Mouse (Mus musculus) liver, adult 2 months (tissue): ENCODE results near the gene Pcsk2. TPM values are rescaled to one million over a fixed set of nuclear protein-coding genes. Genes with fewer than 3 reads are reported as not detected.

Source experiments
- DNase-seq: peaks from one replicate; pipeline ENCODE4 v3.0.0-alpha.2; 2011; ENCODE audit warnings: low read depth, low spot score; ENCODE audit errors: extremely low read depth
- H3K27ac ChIP-seq: fragments of 200-500 bp; replicated peaks from 2 replicates; pipeline ENCODE4 v1.5.1; 2012; ENCODE audit warnings: low read depth, mild to moderate bottlenecking, control low read depth, inconsistent platforms, low read length; ENCODE audit not compliant: insufficient read depth
- H3K27me3 ChIP-seq: fragments of 200-500 bp; 2 replicates; pipeline ENCODE4 v1.6.1; 2012; ENCODE audit warnings: mild to moderate bottlenecking, moderate library complexity, low read length, inconsistent platforms; ENCODE audit not compliant: control insufficient read depth, insufficient read depth
- H3K36me3 ChIP-seq: fragments of 200-500 bp; 2 replicates; pipeline ENCODE4 v1.6.1; 2012; ENCODE audit warnings: low read length, inconsistent platforms; ENCODE audit not compliant: control insufficient read depth, insufficient read depth
- H3K4me1 ChIP-seq: fragments of 200-500 bp; 2 replicates; pipeline ENCODE4 v1.6.1; 2011; ENCODE audit warnings: low read length; ENCODE audit not compliant: control insufficient read depth, insufficient read depth
- H3K4me3 ChIP-seq: fragments of 200-500 bp; 2 replicates; pipeline ENCODE4 v1.5.1; 2011; ENCODE audit warnings: low read depth, mild to moderate bottlenecking, control low read depth, low read length, moderate library complexity; ENCODE audit not compliant: insufficient read depth
- H3K79me2 ChIP-seq: fragments of 200-500 bp; 2 replicates; pipeline ENCODE4 v1.6.1; 2012; ENCODE audit warnings: inconsistent platforms, mild to moderate bottlenecking, low read length, moderate library complexity; ENCODE audit not compliant: control insufficient read depth, insufficient read depth
- H3K9ac ChIP-seq: fragments of 200-500 bp; 2 replicates; pipeline ENCODE4 v1.6.1; 2012; ENCODE audit warnings: low read depth, mild to moderate bottlenecking, control low read depth, inconsistent platforms, low read length
- CTCF ChIP-seq: fragments of 200-500 bp; IDR thresholded peaks from 2 replicates; pipeline ENCODE4 v1.5.1; 2011; ENCODE audit warnings: low read depth, low read length, control low read depth
- POLR2A ChIP-seq: fragments of 200-500 bp; IDR thresholded peaks from 2 replicates; pipeline ENCODE4 v1.6.1; 2011; ENCODE audit warnings: low read length, control low read depth; ENCODE audit not compliant: insufficient read depth; ENCODE audit errors: extremely low read depth
- WGBS: fragments of 180-500 bp; shearing (Covaris S2); methylation state at CpG from one replicate; pipeline ENCODE4 v1.1.7; 2018; 5-methylcytosine and 5-hydroxymethylcytosine counted together
- polyA plus RNA-seq: library from polyadenylated mRNA; depleted of rRNA; stranded (reverse); fragments of >200 nt; gene quantifications from 2 replicates; pipeline ENCODE4 v1.2.3, GENCODE M21; 2012
- total RNA-seq: library from RNA; depleted of rRNA; stranded (reverse); fragments of >200 nt; gene quantifications from 2 replicates; pipeline ENCODE4 v1.2.3, GENCODE M21; 2014

Pcsk2 gene
- total and polyA plus RNA-seq, 2 experiments = not detected

- Histone ChIP-seq H3K9ac (no peak overlapping the region), H3K27ac (no peak overlapping the region), H3K79me2 (no peaks in the 10 kb centered on the region), H3K4me1 (no peaks in the 10 kb centered on the region), H3K27me3 (0 out of 2 replicates have a peak, but pooled peaks cover 2% of the 10 kb centered on the region), H3K36me3 (no peaks in the 10 kb centered on the region), H3K4me3 (no peak overlapping the region)
- 81% methylated on average over 5 of the region's 5 CpGs for WGBS
- no peak for TF ChIP-seq CTCF
- no peak for TF ChIP-seq POLR2A
- no peak for DNase-seq
Observed at GRCm38 (mm10) chr2:143646001-143646400, 100.0 kb downstream of the Pcsk2 start.

- Histone ChIP-seq H3K79me2 (no peaks in the 10 kb centered on the region), H3K9ac (no peak overlapping the region), H3K4me1 (no peaks in the 10 kb centered on the region), H3K4me3 (no peak overlapping the region), H3K27ac (no peak overlapping the region), H3K27me3 (no peaks in the 10 kb centered on the region), H3K36me3 (no peaks in the 10 kb centered on the region)
- WGBS = 82% methylated on average over 4 of the region's 4 CpGs
- no peak for DNase-seq
- TF ChIP-seq POLR2A (no peak), CTCF (no peak)
Observed at GRCm38 (mm10) chr2:143654621-143655020, 108.7 kb downstream of the Pcsk2 start.

DNA sequence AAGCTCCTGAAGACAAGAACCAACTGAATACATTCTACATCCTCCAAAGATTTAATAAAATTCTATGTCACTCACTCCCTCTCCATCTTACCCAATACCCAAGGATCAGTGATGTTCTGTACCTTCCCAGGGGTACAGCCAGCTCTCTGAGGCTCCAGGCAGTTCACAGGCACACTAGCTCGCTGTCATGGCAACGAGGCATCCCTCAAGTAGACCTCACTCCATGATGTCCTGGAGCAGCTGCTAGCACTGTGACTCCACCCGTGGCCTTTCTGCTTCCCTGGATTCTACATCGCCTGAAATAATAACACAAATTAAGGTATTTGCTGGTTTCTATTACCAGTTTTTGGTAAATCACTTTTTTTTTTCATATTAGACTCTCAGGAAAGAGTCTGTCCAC lies 111.0 kb downstream of the Pcsk2 start:
- no peak for TF ChIP-seq POLR2A
- TF ChIP-seq CTCF = no peak
- no peaks in the 10 kb centered on the region for H3K4me1 ChIP-seq
- 64% methylated on average over 4 of the region's 4 CpGs for WGBS
- DNase-seq = no peak
- no peak overlapping the region for H3K4me3 ChIP-seq
- no peak overlapping the region for H3K27ac ChIP-seq
- no peaks in the 10 kb centered on the region for H3K27me3 ChIP-seq
- H3K9ac ChIP-seq = no peak overlapping the region
- no peaks in the 10 kb centered on the region for H3K79me2 ChIP-seq
- H3K36me3 ChIP-seq = no peaks in the 10 kb centered on the region

DNA sequence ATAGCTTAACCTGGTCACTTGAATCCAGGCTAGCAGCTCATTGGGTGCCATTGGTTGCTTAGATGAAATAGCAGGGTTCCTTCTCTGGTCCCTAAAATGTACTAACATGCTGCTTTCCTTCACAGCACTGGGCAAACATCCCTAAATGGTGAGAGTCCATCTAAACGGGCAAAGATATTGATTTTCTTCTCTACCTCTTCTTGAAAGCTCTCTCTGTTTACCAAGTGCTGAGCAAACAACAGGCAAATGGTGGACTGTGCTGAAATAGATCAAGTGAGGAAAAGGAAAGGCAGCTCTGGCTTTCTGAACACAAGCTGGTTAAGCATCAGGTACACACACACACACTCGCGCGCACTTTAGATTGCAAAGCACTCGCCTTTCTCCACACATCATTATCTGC lies 120.8 kb downstream of the Pcsk2 start:
- H3K36me3 ChIP-seq = no peaks in the 10 kb centered on the region
- H3K79me2 ChIP-seq = no peaks in the 10 kb centered on the region
- no peak overlapping the region for H3K4me3 ChIP-seq
- no peak overlapping the region for H3K27ac ChIP-seq
- H3K4me1 ChIP-seq = peaks cover 4% of the 10 kb centered on the region
- TF ChIP-seq CTCF (no peak), POLR2A (no peak)
- WGBS = 15% methylated on average over 5 of the region's 5 CpGs
- peak; percentile 65 for DNase-seq
- H3K9ac ChIP-seq = no peak overlapping the region
- H3K27me3 ChIP-seq = no peaks in the 10 kb centered on the region

- no peaks in the 10 kb centered on the region for H3K4me1 ChIP-seq
- H3K36me3 ChIP-seq = no peaks in the 10 kb centered on the region
- H3K27ac ChIP-seq = no peak overlapping the region
- H3K27me3 ChIP-seq = no peaks in the 10 kb centered on the region
- H3K9ac ChIP-seq = no peak overlapping the region
- TF ChIP-seq CTCF (no peak), POLR2A (no peak)
- no peak for DNase-seq
- WGBS = 83% methylated on average over 4 of the region's 4 CpGs
- H3K79me2 ChIP-seq = no peaks in the 10 kb centered on the region
- H3K4me3 ChIP-seq = no peak overlapping the region
Observed at GRCm38 (mm10) chr2:143677869-143678268, 131.9 kb downstream of the Pcsk2 start.

DNA sequence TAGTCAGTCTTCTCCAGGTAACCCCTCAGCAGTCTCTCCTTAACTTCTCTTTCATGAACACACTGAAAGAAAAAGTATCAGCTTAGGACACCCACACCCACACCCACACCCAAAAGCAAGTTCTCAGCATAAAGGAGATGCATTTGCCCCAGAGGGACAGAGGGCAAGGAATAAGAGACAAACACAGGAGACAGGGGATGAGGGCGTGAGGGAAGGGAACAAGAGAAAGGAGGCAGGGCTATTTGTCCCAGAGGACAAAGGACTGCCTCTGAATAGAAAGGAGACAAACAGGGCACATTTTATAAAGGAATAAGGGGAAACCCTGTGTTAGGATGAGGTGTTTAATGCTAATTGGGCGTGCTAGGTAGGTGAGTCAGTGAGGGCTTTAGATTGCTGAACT lies 133.6 kb downstream of the Pcsk2 start:
- no peak for TF ChIP-seq CTCF
- no peak for TF ChIP-seq POLR2A
- Histone ChIP-seq H3K4me3 (no peak overlapping the region), H3K79me2 (no peaks in the 10 kb centered on the region), H3K9ac (no peak overlapping the region), H3K36me3 (no peaks in the 10 kb centered on the region), H3K27ac (no peak overlapping the region), H3K27me3 (no peaks in the 10 kb centered on the region), H3K4me1 (no peaks in the 10 kb centered on the region)
- no peak for DNase-seq
- 60% methylated on average over 2 of the region's 2 CpGs for WGBS
